Mouse (Mus musculus) neural tube, embryonic 10.5 days (tissue): ENCODE measurements around the gene Srp68.
A peak's percentile ranks its signal among the peaks of the same experiment; 100 is the strongest.

Experiments used
- DNase-seq: peaks from one replicate; pipeline ENCODE4 v3.0.0-alpha.2; 2017; ENCODE audit warnings: low spot score; ENCODE audit errors: extremely low spot score

Gene Srp68

DNA sequence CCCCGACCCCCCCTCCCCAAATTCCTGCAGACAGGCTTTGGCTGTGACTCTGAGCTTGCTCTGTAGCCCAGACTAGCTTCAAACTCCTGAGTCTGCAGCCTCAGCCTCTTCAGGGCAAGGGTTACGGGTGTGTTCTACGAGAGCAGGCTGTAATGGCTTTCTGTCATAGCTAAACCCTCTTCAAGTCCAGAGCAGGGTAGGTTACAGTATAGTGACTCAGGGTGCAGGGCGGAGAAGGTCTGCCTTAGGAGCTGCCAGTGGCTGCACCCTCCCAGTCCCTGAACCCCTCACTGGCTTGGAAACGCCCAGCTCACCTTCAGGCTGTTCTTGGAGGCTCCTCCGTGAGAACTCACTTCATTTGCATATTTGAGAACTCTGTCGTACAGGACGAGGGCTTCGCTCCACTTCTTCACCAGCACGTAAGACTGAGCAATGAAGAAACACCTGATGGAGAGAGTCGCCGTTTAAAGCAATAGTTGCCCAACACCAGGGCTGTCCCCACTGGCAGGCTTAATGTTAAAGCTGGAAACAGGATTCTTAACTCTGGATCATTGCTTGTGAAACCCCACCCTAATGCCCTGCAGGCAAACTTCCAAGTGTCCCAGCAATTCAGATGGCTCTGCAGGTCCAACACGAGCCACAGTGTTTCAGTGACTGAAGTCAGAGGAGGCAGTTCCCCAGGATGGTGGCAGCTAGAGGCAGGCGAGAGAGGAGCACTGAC, 26.4 kb downstream of the Srp68 start:
- DNase-seq, result no peak

GRCm38 (mm10) chr11:116245616-116246015, 28.4 kb downstream of the Srp68 start:
- DNase-seq, result no peak

- no peak for DNase-seq
These were observed 29.4 kb downstream of the Srp68 start for GRCm38 (mm10) chr11:116244580-116244979.

GRCm38 (mm10) chr11:116241744-116242235, 32.2 kb downstream of the Srp68 start:
- peak; percentile 66 for DNase-seq

DNA sequence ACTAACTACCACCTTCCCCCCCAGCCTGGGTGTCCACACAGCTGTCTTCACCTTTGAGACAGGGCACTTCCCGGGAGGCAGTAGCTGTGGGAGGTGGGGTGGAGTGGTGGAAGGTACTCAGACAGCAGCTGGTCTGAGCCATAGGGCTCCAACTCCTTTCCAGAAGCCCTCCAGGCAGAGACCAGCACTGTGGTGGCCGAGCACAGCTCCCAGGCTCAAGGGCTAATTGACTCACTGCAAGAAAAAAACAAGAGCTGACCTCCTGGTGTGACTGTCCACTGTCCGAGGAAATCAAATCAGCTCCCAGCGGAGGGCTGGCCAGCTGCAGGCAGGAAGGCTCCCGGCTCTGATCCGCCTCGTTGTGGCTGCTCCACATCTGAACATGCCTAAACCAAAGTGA, 34.2 kb downstream of the Srp68 start:
- peak; percentile 48 for DNase-seq

GRCm38 (mm10) chr11:116237742-116238395, 36.1 kb downstream of the Srp68 start, which contains the start of gene Evpl:
TSS of gene Evpl (minus strand) at chr11:116238077.
- DNase-seq, result no peak

- DNase-seq, result no peak
These were observed 39.1 kb downstream of the Srp68 start for GRCm38 (mm10) chr11:116234901-116235300.

DNA sequence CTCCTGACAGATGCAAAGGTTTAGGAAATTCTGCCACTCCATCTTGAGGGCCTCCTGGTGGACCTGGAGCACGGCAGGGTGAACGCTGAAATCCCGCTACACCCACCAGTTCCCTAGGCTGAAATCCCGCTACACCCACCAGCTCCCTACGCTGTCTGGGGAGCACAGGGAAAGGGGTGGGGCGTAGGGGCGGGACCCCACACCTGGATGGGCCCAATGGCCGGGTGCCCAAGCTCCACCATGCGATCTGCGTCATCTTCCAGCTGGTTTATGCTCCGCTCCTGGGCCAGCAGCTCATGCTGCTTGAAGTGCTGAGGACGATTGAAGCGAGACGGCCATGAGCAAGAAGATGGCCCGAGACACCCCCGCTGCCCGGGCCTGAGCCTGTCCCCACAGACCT, 41.6 kb downstream of the Srp68 start:
- no peak for DNase-seq

DNA sequence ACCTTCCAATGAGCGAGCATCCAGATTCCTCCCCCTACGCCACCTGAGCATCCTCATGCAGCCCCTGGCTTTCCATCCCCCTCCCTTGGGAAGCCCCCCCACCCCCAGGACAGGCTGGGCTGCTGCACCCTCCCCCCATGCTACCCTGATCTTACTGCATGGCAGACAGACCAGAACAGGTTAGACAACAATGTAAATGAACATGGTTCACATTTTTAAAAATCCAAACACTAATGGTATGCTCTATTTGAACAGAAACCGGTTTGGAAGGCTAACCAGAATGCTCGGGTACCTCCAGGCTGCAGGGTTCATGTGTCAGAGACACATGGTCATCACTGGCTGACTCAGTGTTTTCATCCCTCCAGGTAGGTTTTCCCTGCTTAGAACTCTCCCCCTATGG, 45.3 kb downstream of the Srp68 start:
- DNase-seq, result no peak

- peak; percentile 87 for DNase-seq
These were observed 47.6 kb downstream of the Srp68 start for GRCm38 (mm10) chr11:116226414-116226813.

GRCm38 (mm10) chr11:116222740-116223059, 51.3 kb downstream of the Srp68 start:
- DNase-seq, result no peak

DNA sequence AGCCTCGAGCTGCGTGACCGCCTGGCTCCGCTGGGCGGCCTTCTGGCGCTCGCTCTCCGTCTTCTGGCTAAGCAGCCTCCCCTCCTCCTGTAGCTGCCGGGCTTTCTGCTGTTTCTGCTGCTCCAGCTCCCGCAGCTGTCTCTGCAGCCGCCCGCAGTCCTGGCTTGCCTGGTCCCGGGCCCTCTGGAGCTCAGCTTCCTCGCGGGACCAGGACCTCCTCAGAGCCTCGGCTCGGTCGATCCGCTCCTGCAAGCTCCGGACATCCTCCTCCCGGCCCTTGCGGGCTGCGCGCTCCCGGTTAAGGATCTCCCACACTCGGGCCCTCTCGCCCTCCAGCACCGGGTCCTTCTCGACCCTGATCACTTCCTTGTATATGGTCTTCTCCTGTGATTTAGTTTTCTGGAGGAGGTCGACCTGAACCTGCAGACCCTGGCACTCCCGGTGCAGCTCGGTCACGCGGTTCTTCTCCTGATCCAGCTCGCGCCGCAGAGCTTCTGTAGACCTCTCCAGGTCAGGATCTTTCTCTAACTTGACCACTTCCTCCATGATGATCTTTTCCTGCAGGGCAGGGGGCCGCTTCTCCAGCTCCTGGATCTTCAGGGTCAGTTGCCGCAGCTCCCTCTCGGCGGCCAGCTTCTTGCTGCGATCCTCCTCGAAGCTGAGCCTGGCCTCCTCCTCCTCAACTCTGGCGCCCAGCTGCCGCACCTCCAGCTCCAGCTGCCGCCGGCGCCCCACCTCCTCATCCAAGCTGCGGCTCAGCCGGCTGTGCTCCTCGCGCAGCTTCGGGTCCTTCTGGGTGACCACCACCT, 51.9 kb downstream of the Srp68 start:
- DNase-seq, result peak; percentile 67

GRCm38 (mm10) chr11:116219885-116220284, 54.1 kb downstream of the Srp68 start:
- DNase-seq, result peak; percentile 60

DNA sequence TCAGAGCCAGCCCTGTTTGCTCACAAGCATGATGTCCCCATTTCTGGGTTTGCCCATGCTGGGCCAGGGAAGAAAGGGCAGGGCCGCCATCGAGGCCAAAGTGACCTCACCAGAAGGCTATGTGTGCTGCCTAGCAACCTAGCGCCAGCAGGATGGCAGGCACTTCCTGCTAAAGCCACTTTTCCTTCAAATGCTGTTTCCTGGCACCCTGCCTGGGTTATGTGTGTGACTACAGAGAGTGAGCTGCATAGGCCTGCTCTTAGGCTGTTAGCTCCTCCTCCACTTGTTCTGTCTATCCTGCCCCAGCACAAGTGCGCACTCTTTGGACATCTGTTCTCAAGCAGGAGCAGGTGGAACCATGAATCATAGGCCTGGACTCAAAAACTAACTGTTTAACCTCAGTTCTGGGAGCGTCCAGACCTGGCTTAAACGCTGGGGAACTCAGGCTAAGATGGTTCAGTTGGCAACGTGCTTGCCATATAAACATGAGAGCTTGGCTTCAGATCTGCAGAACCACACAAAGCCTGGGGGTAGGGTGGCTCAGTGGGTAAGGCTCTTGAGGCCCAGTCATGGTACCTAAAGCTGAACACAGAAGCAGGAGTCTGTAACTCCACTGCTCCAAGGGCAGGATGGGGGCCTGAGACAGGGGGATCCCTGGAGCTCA, 55.1 kb downstream of the Srp68 start:
- DNase-seq, result no peak

DNA sequence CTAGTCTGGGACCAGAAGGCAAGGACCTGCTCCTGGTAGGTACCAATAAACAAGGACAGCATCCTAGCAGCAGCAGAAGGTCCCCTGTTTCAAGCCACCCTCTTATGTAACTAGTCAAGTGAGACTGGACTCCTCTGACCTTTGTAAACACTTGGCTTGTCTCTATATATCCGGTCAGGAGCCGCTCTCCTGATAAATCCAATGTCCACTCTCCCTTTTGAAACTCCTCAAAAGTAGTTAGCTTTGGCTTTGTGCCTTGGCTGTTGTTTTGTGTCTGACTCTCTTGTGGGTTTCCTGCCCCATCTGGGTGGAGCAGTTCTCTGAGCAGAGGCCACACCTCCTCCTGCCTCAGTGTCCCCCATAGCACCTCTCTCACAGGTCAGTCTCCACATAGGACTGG, 55.8 kb downstream of the Srp68 start:
- no peak for DNase-seq

DNA sequence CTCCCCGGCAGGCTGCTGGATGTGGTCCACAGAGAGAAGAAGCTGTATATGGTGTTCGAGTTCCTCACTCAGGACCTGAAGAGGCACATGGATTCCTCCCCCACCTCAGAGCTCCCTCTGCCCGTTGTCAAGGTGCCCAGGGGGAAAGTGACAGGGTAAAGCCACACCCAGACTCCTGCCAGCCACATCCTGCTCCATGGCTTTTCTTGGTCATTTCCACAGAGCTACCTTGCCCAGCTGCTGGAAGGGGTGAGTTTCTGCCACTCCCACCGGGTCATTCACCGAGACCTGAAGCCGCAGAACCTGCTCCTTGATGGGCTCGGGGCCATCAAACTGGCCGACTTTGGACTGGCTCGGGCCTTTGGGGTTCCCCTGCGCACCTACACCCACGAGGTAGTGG, 57.5 kb downstream of the Srp68 start:
- no peak for DNase-seq

DNA sequence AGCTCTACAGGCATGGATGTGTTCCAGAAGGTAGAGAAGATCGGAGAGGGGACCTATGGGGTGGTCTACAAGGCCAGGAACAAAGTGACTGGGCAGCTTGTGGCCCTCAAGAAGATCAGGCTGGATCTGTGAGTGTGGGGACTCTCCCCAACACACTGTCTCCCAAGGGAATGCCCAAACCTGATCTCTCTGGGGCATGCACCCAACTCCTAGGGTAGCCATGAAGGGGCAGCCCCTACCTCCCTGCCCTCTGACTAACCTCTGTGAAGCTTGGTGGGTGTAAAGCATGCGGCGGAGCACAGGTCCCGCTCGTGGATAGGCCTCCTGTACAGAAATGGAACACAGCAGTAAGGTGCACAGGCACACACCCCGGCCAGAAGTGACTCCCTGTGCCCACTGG, 58.0 kb downstream of the Srp68 start:
- DNase-seq, result no peak

- DNase-seq, result no peak
These were observed 58.8 kb downstream of the Srp68 start for GRCm38 (mm10) chr11:116215181-116215580.

DNA sequence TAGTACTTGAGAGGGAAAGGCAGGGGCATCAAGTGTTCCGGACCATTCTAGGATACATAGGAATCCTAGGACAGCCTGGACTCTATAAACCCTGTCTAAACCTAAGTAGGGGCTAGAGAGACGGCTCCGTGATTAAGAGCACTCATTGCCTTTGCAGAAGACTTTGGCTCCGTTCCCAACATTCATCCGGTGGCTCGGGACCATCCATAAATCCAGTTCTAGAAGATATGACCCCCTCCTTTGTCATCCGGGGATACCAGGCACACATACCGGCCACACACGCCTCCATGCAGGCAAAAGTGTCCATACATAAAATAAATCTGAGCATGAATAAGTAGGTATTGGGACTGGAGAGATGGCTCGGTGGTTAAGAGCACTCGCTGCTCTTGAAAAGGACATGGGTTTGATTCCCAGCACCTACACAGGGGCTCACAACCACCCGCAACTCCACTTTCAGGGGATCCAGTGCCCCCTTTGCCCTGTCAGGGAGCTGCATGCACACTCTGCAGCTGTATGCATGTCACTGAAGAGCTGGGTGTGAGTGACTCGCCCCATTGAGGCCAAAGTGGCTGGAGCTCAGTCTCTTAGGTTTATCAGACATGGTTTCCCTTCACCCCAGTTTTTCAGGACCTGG, 60.0 kb downstream of the Srp68 start:
- DNase-seq, result no peak

- DNase-seq, result no peak
These were observed 61.2 kb downstream of the Srp68 start for GRCm38 (mm10) chr11:116212847-116213246.

DNA sequence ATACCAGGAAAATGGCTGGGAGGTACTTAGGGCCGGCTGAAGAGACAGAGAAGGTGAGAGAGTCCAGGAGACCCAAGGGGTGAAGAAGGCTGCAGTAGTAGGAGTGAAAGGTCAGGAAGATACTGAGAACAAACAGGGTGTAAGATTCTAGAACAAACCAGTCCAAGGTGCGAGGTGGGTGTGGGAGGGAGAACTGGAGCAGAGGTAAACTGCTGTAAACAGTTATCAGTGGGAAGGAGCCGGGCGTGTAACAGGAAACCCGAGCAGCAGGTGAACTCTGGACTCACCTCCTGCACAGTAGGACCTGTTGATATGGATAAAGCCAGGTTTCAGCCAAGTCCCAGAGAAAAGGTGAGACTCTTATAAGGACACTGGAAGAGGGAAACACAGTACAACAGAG, 63.3 kb downstream of the Srp68 start:
- DNase-seq, result no peak
